Mouse (Mus musculus) forebrain, embryonic 12.5 days (tissue): ENCODE measurements around the gene Cks1b. TPM values are rescaled to one million over a fixed set of nuclear protein-coding genes. Genes with fewer than 3 reads are reported as not detected.

Source experiments
- ATAC-seq: fragments of 200-750 bp; cut with Nextera tagmentation; 2 replicates; pipeline ENCODE4 v1.8.0; 2017; ENCODE audit warnings: moderate TSS enrichment; ENCODE audit not compliant: low FRiP score
- H3K27ac ChIP-seq: fragments of 300-500 bp; sonication (generic); 2 replicates; pipeline ENCODE4 v1.5.1; 2016; ENCODE audit warnings: mild to moderate bottlenecking
- H3K27me3 ChIP-seq: fragments of 300-500 bp; sonication (generic); 2 replicates; pipeline ENCODE4 v1.6.1; 2016; ENCODE audit warnings: mild to moderate bottlenecking
- H3K36me3 ChIP-seq: fragments of 300-500 bp; sonication (generic); replicated peaks from 2 replicates; pipeline ENCODE4 v1.6.1; 2016; ENCODE audit warnings: mild to moderate bottlenecking
- H3K4me1 ChIP-seq: fragments of 300-500 bp; sonication (generic); 2 replicates; pipeline ENCODE4 v1.6.1; 2016
- H3K4me2 ChIP-seq: fragments of 300-500 bp; sonication (generic); 2 replicates; pipeline ENCODE4 v1.6.1; 2016; ENCODE audit warnings: mild to moderate bottlenecking, moderate library complexity
- H3K4me3 ChIP-seq: fragments of 300-500 bp; sonication (generic); replicated peaks from 2 replicates; pipeline ENCODE4 v1.5.1; 2016; ENCODE audit warnings: mild to moderate bottlenecking
- H3K9ac ChIP-seq: fragments of 300-500 bp; sonication (generic); 2 replicates; pipeline ENCODE4 v1.6.1; 2016; ENCODE audit warnings: mild to moderate bottlenecking
- H3K9me3 ChIP-seq: fragments of 300-500 bp; sonication (generic); 2 replicates; pipeline ENCODE4 v1.6.1; 2016
- WGBS: fragments of 180-500 bp; shearing (Covaris S2); methylation state at CpG from one replicate; pipeline ENCODE4 v1.1.7; 2016; 5-methylcytosine and 5-hydroxymethylcytosine counted together
- polyA plus RNA-seq: library from polyadenylated mRNA; unstranded; fragments of >200 nt; fragmentation: Nextera tagmentation; extraction: Ambion mirVana; gene quantifications from 2 replicates; pipeline ENCODE4 v1.2.1, GENCODE M21; 2016

Cks1b gene
- 363 and 395 TPM in 2 replicates for polyA plus RNA-seq

GRCm38 (mm10) chr3:89418170-89418860, at the start of gene Cks1b, which contains the start of gene Shc1:
Gene Cks1b, minus strand, starts transcription at chr3:89418383.
Gene Shc1, plus strand, starts transcription at chr3:89418443.
- H3K36me3 ChIP-seq: peaks cover 29% of the 10 kb centered on the region
- H3K9ac ChIP-seq: peak within 1 kb of the TSS; percentile 71
- peak within 1 kb of the TSS; percentile 59 for H3K4me3 ChIP-seq
- under 1% methylated on average over 39 of the region's 39 CpGs for WGBS
- ATAC-seq: peak; percentile 97
- H3K4me2 ChIP-seq: peak within 1 kb of the TSS; percentile 93
- H3K4me1 ChIP-seq: peaks cover 52% of the 10 kb centered on the region
- H3K27me3 ChIP-seq: no peaks in the 10 kb centered on the region
- peak within 1 kb of the TSS; percentile 93 for H3K27ac ChIP-seq
- no peaks in the 10 kb centered on the region for H3K9me3 ChIP-seq

- peak; percentile 92 for ATAC-seq
- peak overlapping the region; percentile 58 for H3K4me3 ChIP-seq
- peaks cover 16% of the 10 kb centered on the region for H3K4me1 ChIP-seq
- no peaks in the 10 kb centered on the region for H3K9me3 ChIP-seq
- peaks cover 12% of the 10 kb centered on the region; the same call in 1 of the 2 replicates for H3K36me3 ChIP-seq
- H3K9ac ChIP-seq: peak overlapping the region; percentile 73
- no peaks in the 10 kb centered on the region for H3K27me3 ChIP-seq
- WGBS: 2% methylated on average over 32 of the region's 36 CpGs
- peak overlapping the region; percentile 80 for H3K4me2 ChIP-seq
- H3K27ac ChIP-seq: peak overlapping the region; percentile 87
Observed at GRCm38 (mm10) chr3:89458965-89459807, 41.0 kb upstream of the Cks1b start.

DNA sequence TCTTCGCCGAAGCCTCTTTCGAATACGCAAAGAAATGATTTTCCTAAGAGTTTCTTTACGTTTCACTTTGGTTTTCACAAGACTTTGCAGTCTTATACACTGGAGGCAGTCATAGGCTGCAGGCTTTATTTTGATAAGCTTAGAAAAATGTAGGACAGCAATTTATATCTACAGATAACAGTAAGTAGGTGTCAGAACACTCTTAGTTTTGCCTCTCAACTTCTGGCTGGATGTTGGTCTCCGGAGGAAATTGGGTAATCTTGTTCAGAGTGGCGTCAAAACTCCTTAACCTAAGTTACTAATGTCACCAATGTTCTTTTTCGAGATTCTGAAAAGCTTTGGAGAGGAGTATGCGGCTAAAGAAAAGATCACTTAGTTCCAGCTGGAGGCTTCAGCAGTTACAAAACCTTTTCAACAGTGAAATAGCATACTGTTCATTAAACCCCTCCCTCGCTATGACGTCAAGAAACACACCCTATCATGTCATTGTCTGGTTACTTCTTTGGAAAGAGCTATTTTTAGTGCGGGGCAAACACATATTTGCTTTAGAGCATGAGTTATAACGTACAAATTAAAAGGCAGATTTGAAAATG, 40.3 kb upstream of the Cks1b start:
- Histone ChIP-seq H3K36me3 (0 out of 2 replicates have a peak, but pooled peaks cover 10% of the 10 kb centered on the region), H3K4me3 (peak overlapping the region; percentile 58), H3K27me3 (no peaks in the 10 kb centered on the region), H3K9me3 (no peaks in the 10 kb centered on the region), H3K9ac (no peak overlapping the region; the same call in 1 of the 2 replicates), H3K27ac (peak overlapping the region; percentile 46; the same call in 1 of the 2 replicates), H3K4me2 (peak overlapping the region; percentile 80), H3K4me1 (peaks cover 16% of the 10 kb centered on the region)
- WGBS: 44% methylated on average over 13 of the region's 13 CpGs
- peak; percentile 28; the same call in 1 of the 2 replicates for ATAC-seq

DNA sequence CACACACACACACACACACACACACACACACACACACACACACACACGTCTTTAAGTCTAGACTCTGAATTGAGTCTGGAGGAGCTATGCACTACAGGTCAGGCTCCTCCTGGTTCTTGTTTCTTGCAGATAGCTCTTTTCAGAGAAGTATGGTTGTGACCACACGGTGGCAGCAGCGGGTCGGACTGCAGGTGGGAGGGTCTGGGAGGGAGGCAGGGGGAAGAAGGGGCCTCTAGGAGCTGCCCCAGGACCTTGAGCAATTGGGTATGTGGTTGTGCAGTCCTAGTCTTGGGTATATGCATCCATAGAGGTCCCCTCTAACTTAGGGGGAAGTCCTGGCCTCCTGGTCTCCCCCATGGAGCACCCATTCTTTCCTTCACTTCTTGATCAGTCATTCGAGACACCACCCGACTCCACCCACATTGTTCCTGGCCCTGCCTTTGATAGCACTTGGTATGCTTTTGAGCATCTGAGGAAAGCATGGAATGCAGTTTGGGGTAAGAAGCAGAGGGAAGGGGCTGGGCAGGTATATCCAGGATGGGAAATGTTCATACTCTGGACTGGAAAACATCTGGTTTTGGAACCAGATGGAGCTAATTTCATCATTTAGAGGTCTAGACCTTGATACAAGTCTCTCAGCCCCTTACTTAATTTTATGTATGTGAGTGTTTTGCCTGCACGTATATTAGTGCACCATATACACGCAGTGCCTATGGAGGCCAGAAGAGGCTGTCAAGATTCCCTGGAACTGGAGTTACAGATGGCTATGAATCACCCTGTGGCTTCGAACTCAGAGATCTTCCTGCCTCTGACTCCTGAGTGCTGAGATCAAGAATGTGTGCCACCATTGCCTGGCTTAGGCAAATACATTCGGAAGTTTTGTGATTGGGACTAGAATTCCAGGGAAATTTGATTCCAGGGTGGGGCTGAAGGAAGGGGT, 38.8 kb upstream of the Cks1b start:
- no peak overlapping the region for H3K9ac ChIP-seq
- H3K27ac ChIP-seq: no peak overlapping the region
- ATAC-seq: no peak
- no peak overlapping the region for H3K4me3 ChIP-seq
- no peak overlapping the region for H3K4me2 ChIP-seq
- H3K27me3 ChIP-seq: no peaks in the 10 kb centered on the region
- no peaks in the 10 kb centered on the region for H3K9me3 ChIP-seq
- H3K36me3 ChIP-seq: 0 out of 2 replicates have a peak, but pooled peaks cover 6% of the 10 kb centered on the region
- H3K4me1 ChIP-seq: peaks cover 17% of the 10 kb centered on the region
- 34% methylated on average over 10 of the region's 10 CpGs for WGBS

- Histone ChIP-seq H3K36me3 (no peaks in the 10 kb centered on the region), H3K4me2 (no peak overlapping the region), H3K9ac (no peak overlapping the region), H3K9me3 (no peaks in the 10 kb centered on the region), H3K4me1 (peaks cover 19% of the 10 kb centered on the region), H3K4me3 (no peak overlapping the region), H3K27me3 (no peaks in the 10 kb centered on the region), H3K27ac (no peak overlapping the region)
- no peak for ATAC-seq
- WGBS: 50% methylated on average over 1 of the region's 1 CpGs
Observed at GRCm38 (mm10) chr3:89455786-89456285, 37.7 kb upstream of the Cks1b start.

DNA sequence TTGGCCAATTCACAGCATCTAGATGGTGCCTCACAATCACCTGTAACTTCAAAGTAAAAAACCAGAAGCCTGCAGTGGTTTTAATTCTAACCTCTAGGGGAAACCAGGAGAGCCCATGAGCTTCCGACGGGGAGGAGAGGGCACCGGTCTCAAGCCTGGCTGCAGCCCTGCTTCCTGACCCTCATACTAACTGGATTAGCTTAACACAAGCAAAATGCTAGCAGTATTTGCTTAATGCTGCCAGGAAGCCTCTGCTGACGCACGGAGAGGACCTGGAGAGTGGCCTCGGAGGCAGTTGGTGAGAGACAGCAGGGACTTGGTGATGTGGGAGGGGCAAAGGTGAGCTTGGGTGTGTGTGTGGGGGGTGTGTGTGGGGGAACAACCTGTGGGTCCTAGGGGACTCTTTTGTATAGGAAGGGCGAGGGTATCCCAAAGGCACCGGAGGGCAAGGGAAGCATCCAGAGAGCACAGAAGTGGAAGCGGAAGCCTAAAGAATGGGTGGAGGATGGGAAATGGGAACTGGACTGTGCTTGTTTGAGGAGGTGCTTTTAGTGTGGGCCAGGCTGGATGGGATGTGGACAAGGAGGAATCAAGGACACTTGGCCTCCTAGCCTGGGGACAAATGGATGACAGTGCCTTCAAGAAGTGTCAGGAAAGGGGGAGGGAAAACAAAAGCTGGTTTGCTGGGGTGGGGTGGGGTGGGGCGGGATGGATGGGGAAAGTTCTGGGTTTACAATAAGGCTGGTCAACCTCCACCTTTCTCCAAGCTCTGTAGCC, 36.4 kb upstream of the Cks1b start, which contains the start of gene Pmvk:
Gene Pmvk (plus strand): TSS at position 141 of the 777 bp plus-strand sequence.
- Histone ChIP-seq H3K4me3 (no peak within 1 kb of the TSS), H3K4me2 (no peak within 1 kb of the TSS), H3K27me3 (no peaks in the 10 kb centered on the region), H3K36me3 (no peaks in the 10 kb centered on the region), H3K27ac (no peak within 1 kb of the TSS), H3K9ac (no peak within 1 kb of the TSS), H3K4me1 (peaks cover 10% of the 10 kb centered on the region), H3K9me3 (no peaks in the 10 kb centered on the region)
- 59% methylated on average over 10 of the region's 10 CpGs for WGBS
- no peak for ATAC-seq

DNA sequence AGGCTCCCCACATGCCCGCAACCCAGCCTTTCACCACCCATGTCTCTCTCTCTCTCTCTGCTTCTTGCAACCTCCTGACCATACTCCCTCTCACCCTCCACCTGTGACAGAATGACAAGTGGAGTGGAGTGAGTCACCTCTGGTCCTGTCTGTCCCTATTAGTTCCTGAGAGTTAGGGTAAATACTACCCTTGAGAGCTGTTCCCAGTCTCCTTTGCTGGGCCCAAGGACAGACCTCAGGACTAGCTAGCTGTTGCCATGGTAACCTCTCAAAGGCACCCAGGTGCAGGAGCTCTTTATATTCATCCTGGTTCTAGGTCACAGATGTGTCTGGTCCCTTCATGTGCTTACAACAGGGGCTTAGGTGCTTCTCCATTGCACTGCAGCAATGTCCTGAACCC, 33.7 kb upstream of the Cks1b start:
- H3K4me1 ChIP-seq: peaks cover 5% of the 10 kb centered on the region; the same call in 1 of the 2 replicates
- no peak overlapping the region for H3K9ac ChIP-seq
- H3K4me2 ChIP-seq: no peak overlapping the region
- no peaks in the 10 kb centered on the region for H3K27me3 ChIP-seq
- no peaks in the 10 kb centered on the region for H3K36me3 ChIP-seq
- no peak overlapping the region for H3K27ac ChIP-seq
- 95% methylated on average over 1 of the region's 1 CpGs for WGBS
- no peak overlapping the region for H3K4me3 ChIP-seq
- ATAC-seq: no peak
- H3K9me3 ChIP-seq: no peaks in the 10 kb centered on the region

DNA sequence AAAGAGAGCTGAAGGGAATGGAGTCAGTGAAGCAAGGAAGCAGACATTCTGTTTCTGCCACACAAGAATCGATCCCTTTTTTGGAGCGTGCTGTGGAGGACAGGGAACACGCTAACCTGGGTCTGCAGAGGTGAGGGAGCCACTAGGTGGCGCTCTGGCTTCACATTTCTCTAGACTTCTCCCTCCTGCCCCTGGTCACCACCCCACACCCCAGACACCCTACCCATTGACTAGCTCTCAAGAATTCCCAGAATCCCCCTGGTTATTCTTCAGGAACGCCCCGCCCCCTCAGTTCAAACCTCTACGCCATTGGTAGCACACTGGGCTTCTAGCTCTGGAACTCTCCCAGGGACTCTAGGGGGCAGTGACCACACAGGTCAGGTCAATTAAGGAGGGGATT, 31.4 kb upstream of the Cks1b start:
- H3K27me3 ChIP-seq: no peaks in the 10 kb centered on the region
- H3K4me1 ChIP-seq: peaks cover 3% of the 10 kb centered on the region; the same call in 1 of the 2 replicates
- 46% methylated on average over 7 of the region's 7 CpGs for WGBS
- no peak overlapping the region for H3K9ac ChIP-seq
- H3K27ac ChIP-seq: no peak overlapping the region
- no peak overlapping the region for H3K4me2 ChIP-seq
- no peak overlapping the region for H3K4me3 ChIP-seq
- ATAC-seq: peak; percentile 74
- no peaks in the 10 kb centered on the region for H3K9me3 ChIP-seq
- H3K36me3 ChIP-seq: no peaks in the 10 kb centered on the region; the same call in 1 of the 2 replicates

DNA sequence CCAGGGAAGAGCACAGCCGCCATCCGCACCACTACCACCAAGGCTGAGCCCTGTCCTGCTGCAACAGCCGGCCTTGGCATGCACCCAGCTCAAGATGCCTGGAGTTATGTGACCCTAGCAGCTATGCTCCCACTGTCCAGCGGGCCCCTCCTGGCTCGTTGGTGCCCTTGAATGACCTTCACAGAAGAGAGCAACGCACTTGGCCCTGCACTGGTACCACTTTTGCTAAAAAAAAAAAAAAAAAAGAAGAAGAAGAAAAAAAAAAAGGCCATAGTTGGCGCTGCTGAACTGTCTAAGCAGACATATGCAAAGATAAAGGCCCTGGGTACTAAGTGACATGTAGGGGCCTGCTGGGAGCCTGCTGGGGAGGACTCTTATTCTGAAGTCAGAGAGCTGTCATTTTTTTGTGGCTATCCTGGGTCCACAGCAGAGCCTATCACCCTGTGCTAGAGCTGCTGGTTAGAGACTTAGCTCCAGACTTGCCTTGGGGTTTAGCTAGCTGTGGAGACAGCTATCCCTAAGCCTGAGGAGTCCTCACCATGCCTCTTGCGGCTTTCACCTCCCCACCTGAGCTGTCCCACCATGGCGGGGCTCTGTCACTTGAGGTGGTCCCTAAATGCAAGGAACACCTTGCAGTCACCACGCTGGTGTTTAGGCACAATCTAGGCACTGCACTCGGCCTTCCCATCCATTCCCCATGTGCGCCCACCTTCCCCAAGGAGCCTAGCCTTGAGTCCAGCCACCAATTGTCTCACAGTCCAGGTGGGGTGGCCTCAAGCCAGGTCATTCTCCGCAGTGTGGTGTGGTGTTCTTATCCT, 30.7 kb upstream of the Cks1b start:
- Histone ChIP-seq H3K9ac (no peak overlapping the region), H3K9me3 (no peaks in the 10 kb centered on the region), H3K4me3 (no peak overlapping the region), H3K4me2 (no peak overlapping the region), H3K36me3 (no peaks in the 10 kb centered on the region; the same call in 1 of the 2 replicates), H3K4me1 (peaks cover 3% of the 10 kb centered on the region; the same call in 1 of the 2 replicates), H3K27ac (no peak overlapping the region), H3K27me3 (no peaks in the 10 kb centered on the region)
- no peak for ATAC-seq
- 72% methylated on average over 13 of the region's 13 CpGs for WGBS

DNA sequence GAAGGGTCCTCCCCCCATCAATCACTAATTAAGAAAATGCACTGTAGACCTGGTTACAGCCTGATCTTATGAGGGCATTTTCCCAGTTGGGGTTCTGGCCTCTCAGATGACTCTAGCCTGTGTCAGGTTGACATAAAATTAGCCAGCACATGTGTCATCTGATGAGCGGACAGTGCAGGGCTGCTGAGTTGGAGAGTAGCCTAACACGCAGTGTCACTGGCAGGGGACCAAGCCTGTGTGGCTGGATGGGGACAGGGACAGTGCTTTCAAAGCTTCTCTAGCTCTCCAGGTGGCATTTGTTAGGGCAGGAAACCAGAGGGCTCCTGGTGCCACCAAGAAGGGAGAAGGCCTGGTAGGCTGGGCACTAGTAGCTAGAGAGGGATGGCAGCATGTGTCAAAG, 22.5 kb upstream of the Cks1b start:
- no peak overlapping the region for H3K4me2 ChIP-seq
- H3K27me3 ChIP-seq: no peaks in the 10 kb centered on the region
- WGBS: 96% methylated on average over 2 of the region's 2 CpGs
- no peak overlapping the region for H3K27ac ChIP-seq
- no peak overlapping the region for H3K4me3 ChIP-seq
- no peaks in the 10 kb centered on the region; the same call in 1 of the 2 replicates for H3K36me3 ChIP-seq
- no peak overlapping the region for H3K9ac ChIP-seq
- H3K4me1 ChIP-seq: peaks cover 17% of the 10 kb centered on the region
- no peaks in the 10 kb centered on the region for H3K9me3 ChIP-seq
- no peak for ATAC-seq
